Mouse (Mus musculus) liver, adult 2 months (tissue): Measurements from ENCODE around the gene Mogat2.

Source experiments
- CTCF ChIP-seq: fragments of 200-500 bp; IDR thresholded peaks from 2 replicates; pipeline ENCODE4 v1.5.1; 2011; ENCODE audit warnings: low read depth, low read length, control low read depth
- POLR2A ChIP-seq: fragments of 200-500 bp; IDR thresholded peaks from 2 replicates; pipeline ENCODE4 v1.6.1; 2011; ENCODE audit warnings: low read length, control low read depth; ENCODE audit not compliant: insufficient read depth; ENCODE audit errors: extremely low read depth

GRCm38 (mm10) chr7:99199451-99200175, 38.8 kb downstream of the Mogat2 start:
- no peak for TF ChIP-seq CTCF
- no peak for TF ChIP-seq POLR2A
